Mouse (Mus musculus): Measurements from ENCODE around the gene Tax1bp1. TPM values are rescaled to one million over a fixed set of nuclear protein-coding genes. Genes with fewer than 3 reads are reported as not detected.

The Tax1bp1 gene
- polyA plus RNA-seq, 1 experiment = 124 TPM

- Histone ChIP-seq H3K4me1 (ENCODE audit: control insufficient read depth, insufficient read depth, low read length) (peaks cover 2% of the 10 kb centered on the region), H3K27ac (ENCODE audit: insufficient read depth, low read depth, low read length) (no peak overlapping the region), H3K4me3 (ENCODE audit: insufficient read depth, low read depth, low read length) (no peak overlapping the region)
- 0 out of 2 replicates have a peak, but pooled peaks have one; percentile 21 for TF ChIP-seq CTCF (IDR thresholded peaks at IDR 0.05; ENCODE audit: insufficient read depth, low read depth, low read length)
- no peak for TF ChIP-seq POLR2A (IDR thresholded peaks at IDR 0.05; ENCODE audit: insufficient read depth, low read depth, low read length)
- 37% methylated on average over 8 of the region's 8 CpGs for WGBS
Observed at GRCm38 (mm10) chr6:52724805-52725439, 11.4 kb downstream of the Tax1bp1 start.

GRCm38 (mm10) chr6:52730338-52730737 lies 16.8 kb downstream of the Tax1bp1 start:
- H3K27ac ChIP-seq (ENCODE audit: insufficient read depth, low read depth, low read length) = no peak overlapping the region
- no peak for TF ChIP-seq POLR2A (IDR thresholded peaks at IDR 0.05; ENCODE audit: insufficient read depth, low read depth, low read length)
- no peak for TF ChIP-seq CTCF (IDR thresholded peaks at IDR 0.05; ENCODE audit: insufficient read depth, low read depth, low read length)
- no peaks in the 10 kb centered on the region for H3K4me1 ChIP-seq (ENCODE audit: control insufficient read depth, insufficient read depth, low read length)
- 57% methylated on average over 4 of the region's 4 CpGs for WGBS
- no peak overlapping the region for H3K4me3 ChIP-seq (ENCODE audit: insufficient read depth, low read depth, low read length)

GRCm38 (mm10) chr6:52734630-52735029 lies 21.1 kb downstream of the Tax1bp1 start:
- no peak overlapping the region for H3K4me3 ChIP-seq (ENCODE audit: insufficient read depth, low read depth, low read length)
- H3K27ac ChIP-seq (ENCODE audit: insufficient read depth, low read depth, low read length) = no peak overlapping the region
- no peaks in the 10 kb centered on the region for H3K4me1 ChIP-seq (ENCODE audit: control insufficient read depth, insufficient read depth, low read length)
- TF ChIP-seq CTCF (IDR thresholded peaks at IDR 0.05; ENCODE audit: insufficient read depth, low read depth, low read length) (no peak), POLR2A (IDR thresholded peaks at IDR 0.05; ENCODE audit: insufficient read depth, low read depth, low read length) (no peak)
- WGBS = 98% methylated on average over 2 of the region's 2 CpGs

GRCm38 (mm10) chr6:52752832-52753231 lies 39.3 kb downstream of the Tax1bp1 start:
- TF ChIP-seq POLR2A (IDR thresholded peaks at IDR 0.05; ENCODE audit: insufficient read depth, low read depth, low read length) = no peak
- TF ChIP-seq CTCF (IDR thresholded peaks at IDR 0.05; ENCODE audit: insufficient read depth, low read depth, low read length) = no peak
- H3K4me1 ChIP-seq (ENCODE audit: control insufficient read depth, insufficient read depth, low read length) = no peaks in the 10 kb centered on the region
- 92% methylated on average over 5 of the region's 5 CpGs for WGBS
- H3K4me3 ChIP-seq (ENCODE audit: insufficient read depth, low read depth, low read length) = no peak overlapping the region
- no peak overlapping the region for H3K27ac ChIP-seq (ENCODE audit: insufficient read depth, low read depth, low read length)

- Histone ChIP-seq H3K27ac (ENCODE audit: insufficient read depth, low read depth, low read length) (no peak overlapping the region), H3K4me3 (ENCODE audit: insufficient read depth, low read depth, low read length) (no peak overlapping the region), H3K4me1 (ENCODE audit: control insufficient read depth, insufficient read depth, low read length) (no peaks in the 10 kb centered on the region)
- no peak for TF ChIP-seq CTCF (IDR thresholded peaks at IDR 0.05; ENCODE audit: insufficient read depth, low read depth, low read length)
- no peak for TF ChIP-seq POLR2A (IDR thresholded peaks at IDR 0.05; ENCODE audit: insufficient read depth, low read depth, low read length)
- WGBS = 63% methylated on average over 7 of the region's 7 CpGs
Observed at GRCm38 (mm10) chr6:52765206-52765605, 51.7 kb downstream of the Tax1bp1 start.

GRCm38 (mm10) chr6:52770789-52771188 lies 57.3 kb downstream of the Tax1bp1 start:
- Histone ChIP-seq H3K4me1 (ENCODE audit: control insufficient read depth, insufficient read depth, low read length) (no peaks in the 10 kb centered on the region; the same call in 1 of the 2 replicates), H3K4me3 (ENCODE audit: insufficient read depth, low read depth, low read length) (no peak overlapping the region), H3K27ac (ENCODE audit: insufficient read depth, low read depth, low read length) (no peak overlapping the region)
- no peak for TF ChIP-seq CTCF (IDR thresholded peaks at IDR 0.05; ENCODE audit: insufficient read depth, low read depth, low read length)
- no peak for TF ChIP-seq POLR2A (IDR thresholded peaks at IDR 0.05; ENCODE audit: insufficient read depth, low read depth, low read length)
- WGBS = 82% methylated on average over 1 of the region's 1 CpGs

GRCm38 (mm10) chr6:52773132-52773531 lies 59.6 kb downstream of the Tax1bp1 start:
- TF ChIP-seq CTCF (IDR thresholded peaks at IDR 0.05; ENCODE audit: insufficient read depth, low read depth, low read length) (no peak), POLR2A (IDR thresholded peaks at IDR 0.05; ENCODE audit: insufficient read depth, low read depth, low read length) (no peak)
- Histone ChIP-seq H3K4me3 (ENCODE audit: insufficient read depth, low read depth, low read length) (no peak overlapping the region), H3K27ac (ENCODE audit: insufficient read depth, low read depth, low read length) (no peak overlapping the region), H3K4me1 (ENCODE audit: control insufficient read depth, insufficient read depth, low read length) (no peaks in the 10 kb centered on the region; the same call in 1 of the 2 replicates)
- 78% methylated on average over 5 of the region's 5 CpGs for WGBS

GRCm38 (mm10) chr6:52775350-52775749 lies 61.8 kb downstream of the Tax1bp1 start:
- Histone ChIP-seq H3K27ac (ENCODE audit: insufficient read depth, low read depth, low read length) (no peak overlapping the region), H3K4me1 (ENCODE audit: control insufficient read depth, insufficient read depth, low read length) (no peaks in the 10 kb centered on the region; the same call in none of the 2 replicates), H3K4me3 (ENCODE audit: insufficient read depth, low read depth, low read length) (no peak overlapping the region)
- WGBS = 88% methylated on average over 3 of the region's 3 CpGs
- TF ChIP-seq CTCF (IDR thresholded peaks at IDR 0.05; ENCODE audit: insufficient read depth, low read depth, low read length) = no peak

GRCm38 (mm10) chr6:52775956-52776355 lies 62.4 kb downstream of the Tax1bp1 start:
- WGBS = 90% methylated on average over 8 of the region's 8 CpGs
- Histone ChIP-seq H3K4me1 (ENCODE audit: control insufficient read depth, insufficient read depth, low read length) (no peaks in the 10 kb centered on the region; the same call in none of the 2 replicates), H3K4me3 (ENCODE audit: insufficient read depth, low read depth, low read length) (no peak overlapping the region), H3K27ac (ENCODE audit: insufficient read depth, low read depth, low read length) (no peak overlapping the region)
- TF ChIP-seq CTCF (IDR thresholded peaks at IDR 0.05; ENCODE audit: insufficient read depth, low read depth, low read length) (no peak), POLR2A (IDR thresholded peaks at IDR 0.05; ENCODE audit: insufficient read depth, low read depth, low read length) (no peak)

All from olfactory bulb, adult 2 months (tissue).